Mouse (Mus musculus): ENCODE data around the gene Kifc3. TPM values are rescaled to one million over a fixed set of nuclear protein-coding genes. Genes with fewer than 3 reads are reported as not detected.
"Not testable (repeated sequence)": the region's sequence is repeated elsewhere in the genome, so short reads cannot be mapped to it uniquely, and the experiment has no call there.

The Kifc3 gene
- polyA plus RNA-seq, 1 experiment = 45.2 TPM

GRCm38 (mm10) chr8:95202056-95202570 lies 499 bp downstream of the Kifc3 start:
- DNase-seq (ENCODE audit: low spot score) = no peak

- DNase-seq (ENCODE audit: low spot score) = no peak
Observed at GRCm38 (mm10) chr8:95201491-95201890, 1.1 kb downstream of the Kifc3 start.

GRCm38 (mm10) chr8:95200001-95200405 lies 2.6 kb downstream of the Kifc3 start:
- DNase-seq (ENCODE audit: low spot score) = no peak

GRCm38 (mm10) chr8:95195728-95196127 lies 6.9 kb downstream of the Kifc3 start:
- DNase-seq (ENCODE audit: low spot score) = no peak

GRCm38 (mm10) chr8:95191497-95192175 lies 11.0 kb downstream of the Kifc3 start:
- DNase-seq (ENCODE audit: low spot score) = no peak

- no peak for DNase-seq (ENCODE audit: low spot score)
Observed at GRCm38 (mm10) chr8:95187579-95187978, 15.0 kb downstream of the Kifc3 start.

GRCm38 (mm10) chr8:95185891-95186513 lies 16.6 kb downstream of the Kifc3 start:
- DNase-seq (ENCODE audit: low spot score) = no peak

GRCm38 (mm10) chr8:95185104-95185503 lies 17.5 kb downstream of the Kifc3 start:
- DNase-seq (ENCODE audit: low spot score) = no peak

GRCm38 (mm10) chr8:95184171-95184570 lies 18.4 kb downstream of the Kifc3 start:
- DNase-seq (ENCODE audit: low spot score) = no peak

GRCm38 (mm10) chr8:95181850-95182249 lies 20.8 kb downstream of the Kifc3 start:
- DNase-seq (ENCODE audit: low spot score) = no peak

- DNase-seq (ENCODE audit: low spot score) = no peak
Observed at GRCm38 (mm10) chr8:95178191-95178590, 24.4 kb downstream of the Kifc3 start.

- no peak for DNase-seq (ENCODE audit: low spot score)
Observed at GRCm38 (mm10) chr8:95176985-95177384, 25.6 kb downstream of the Kifc3 start.

GRCm38 (mm10) chr8:95175808-95176207 lies 26.8 kb downstream of the Kifc3 start:
- no peak for DNase-seq (ENCODE audit: low spot score)

- no peak for DNase-seq (ENCODE audit: low spot score)
Observed at GRCm38 (mm10) chr8:95175306-95175705, 27.3 kb downstream of the Kifc3 start.

- DNase-seq (ENCODE audit: low spot score) = no peak
Observed at GRCm38 (mm10) chr8:95172433-95172832, 30.2 kb downstream of the Kifc3 start.

GRCm38 (mm10) chr8:95167726-95168125 lies 34.9 kb downstream of the Kifc3 start:
- no peak for DNase-seq (ENCODE audit: low spot score)

GRCm38 (mm10) chr8:95166400-95166799 lies 36.2 kb downstream of the Kifc3 start:
- DNase-seq (ENCODE audit: low spot score) = no peak

GRCm38 (mm10) chr8:95165923-95166322 lies 36.7 kb downstream of the Kifc3 start:
- DNase-seq (ENCODE audit: low spot score) = no peak

- DNase-seq (ENCODE audit: low spot score) = no peak
Observed at GRCm38 (mm10) chr8:95164469-95164868, 38.1 kb downstream of the Kifc3 start.

GRCm38 (mm10) chr8:95163969-95164368 lies 38.6 kb downstream of the Kifc3 start:
- DNase-seq (ENCODE audit: low spot score) = not testable (repeated sequence)

GRCm38 (mm10) chr8:95162785-95163184 lies 39.8 kb downstream of the Kifc3 start:
- no peak for DNase-seq (ENCODE audit: low spot score)

- DNase-seq (ENCODE audit: low spot score) = no peak
Observed at GRCm38 (mm10) chr8:95159344-95159743, 43.3 kb downstream of the Kifc3 start.

GRCm38 (mm10) chr8:95158654-95159053 lies 44.0 kb downstream of the Kifc3 start:
- DNase-seq (ENCODE audit: low spot score) = no peak
